Mouse (Mus musculus) hindbrain, embryonic 13.5 days (tissue): ENCODE results near the gene Rex1bd. TPM values are rescaled to one million over a fixed set of nuclear protein-coding genes. Genes with fewer than 3 reads are reported as not detected.
A peak's percentile ranks its signal among the peaks of the same experiment; 100 is the strongest.

Experiments used
- ATAC-seq: fragments of 200-750 bp; cut with Nextera tagmentation; 2 replicates; pipeline ENCODE4 v1.8.0; 2017; ENCODE audit warnings: moderate TSS enrichment; ENCODE audit not compliant: low FRiP score
- H3K27ac ChIP-seq: fragments of 300-500 bp; sonication (generic); 2 replicates; pipeline ENCODE4 v1.5.1; 2015; ENCODE audit warnings: inconsistent platforms, mild to moderate bottlenecking, moderate library complexity
- H3K27me3 ChIP-seq: fragments of 300-500 bp; sonication (generic); 2 replicates; pipeline ENCODE4 v1.6.1; 2015; ENCODE audit warnings: mild to moderate bottlenecking, inconsistent platforms
- H3K36me3 ChIP-seq: fragments of 300-500 bp; sonication (generic); 2 replicates; pipeline ENCODE4 v1.6.1; 2015; ENCODE audit warnings: mild to moderate bottlenecking, inconsistent platforms
- H3K4me1 ChIP-seq: fragments of 300-500 bp; sonication (generic); replicated peaks from 2 replicates; pipeline ENCODE4 v1.6.1; 2015; ENCODE audit warnings: inconsistent platforms
- H3K4me2 ChIP-seq: fragments of 300-500 bp; sonication (generic); 2 replicates; pipeline ENCODE4 v1.6.1; 2015; ENCODE audit warnings: inconsistent platforms, mild to moderate bottlenecking, moderate library complexity
- H3K4me3 ChIP-seq: fragments of 300-500 bp; sonication (generic); 2 replicates; pipeline ENCODE4 v1.5.1; 2015; ENCODE audit warnings: mild to moderate bottlenecking, inconsistent platforms
- H3K9ac ChIP-seq: fragments of 300-500 bp; sonication (generic); 2 replicates; pipeline ENCODE4 v1.6.1; 2015; ENCODE audit warnings: mild to moderate bottlenecking, inconsistent platforms
- H3K9me3 ChIP-seq: fragments of 300-500 bp; sonication (generic); 2 replicates; pipeline ENCODE4 v1.6.1; 2016; ENCODE audit warnings: inconsistent platforms
- WGBS: fragments of 180-500 bp; shearing (Covaris S2); methylation state at CpG from one replicate; pipeline ENCODE4 v1.1.7; 2015; 5-methylcytosine and 5-hydroxymethylcytosine counted together
- polyA plus RNA-seq: library from polyadenylated mRNA; unstranded; fragments of >200 nt; fragmentation: Nextera tagmentation; extraction: Ambion mirVana; gene quantifications from 2 replicates; pipeline ENCODE4 v1.2.1, GENCODE M21; 2015

Rex1bd gene
- polyA plus RNA-seq, 1 experiment from 2014 or later = 147 TPM

GRCm38 (mm10) chr8:70465701-70466100 is 40.9 kb downstream of the Rex1bd start:
- no peaks in the 10 kb centered on the region for H3K9me3 ChIP-seq
- no peak overlapping the region for H3K4me3 ChIP-seq
- H3K27ac ChIP-seq = no peak overlapping the region
- 98% methylated on average over 4 of the region's 4 CpGs for WGBS
- H3K27me3 ChIP-seq = no peaks in the 10 kb centered on the region
- peaks cover 36% of the 10 kb centered on the region for H3K4me1 ChIP-seq
- no peak overlapping the region for H3K4me2 ChIP-seq
- peaks cover 12% of the 10 kb centered on the region for H3K36me3 ChIP-seq
- ATAC-seq = no peak
- H3K9ac ChIP-seq = no peak overlapping the region

- Histone ChIP-seq H3K36me3 (peaks cover 12% of the 10 kb centered on the region), H3K27ac (no peak overlapping the region), H3K4me3 (no peak overlapping the region), H3K4me1 (peaks cover 25% of the 10 kb centered on the region), H3K9ac (no peak overlapping the region), H3K4me2 (no peak overlapping the region), H3K9me3 (no peaks in the 10 kb centered on the region), H3K27me3 (no peaks in the 10 kb centered on the region)
- ATAC-seq = no peak
- WGBS = 94% methylated on average over 6 of the region's 6 CpGs
These were observed 42.4 kb downstream of the Rex1bd start for GRCm38 (mm10) chr8:70464162-70464561.

GRCm38 (mm10) chr8:70463306-70463705 is 43.2 kb downstream of the Rex1bd start:
- Histone ChIP-seq H3K4me2 (no peak overlapping the region), H3K4me1 (peaks cover 20% of the 10 kb centered on the region), H3K9ac (no peak overlapping the region), H3K36me3 (peaks cover 12% of the 10 kb centered on the region), H3K9me3 (no peaks in the 10 kb centered on the region), H3K4me3 (no peak overlapping the region), H3K27me3 (no peaks in the 10 kb centered on the region), H3K27ac (no peak overlapping the region)
- 62% methylated on average over 4 of the region's 4 CpGs for WGBS
- no peak for ATAC-seq

GRCm38 (mm10) chr8:70462516-70462813 is 44.1 kb downstream of the Rex1bd start:
- no peak overlapping the region for H3K4me2 ChIP-seq
- peaks cover 12% of the 10 kb centered on the region for H3K36me3 ChIP-seq
- WGBS = 93% methylated on average over 8 of the region's 8 CpGs
- no peak overlapping the region for H3K27ac ChIP-seq
- no peak overlapping the region for H3K9ac ChIP-seq
- H3K4me3 ChIP-seq = no peak overlapping the region
- H3K27me3 ChIP-seq = no peaks in the 10 kb centered on the region
- peaks cover 14% of the 10 kb centered on the region for H3K4me1 ChIP-seq
- ATAC-seq = no peak
- H3K9me3 ChIP-seq = no peaks in the 10 kb centered on the region

GRCm38 (mm10) chr8:70461765-70462515 is 44.6 kb downstream of the Rex1bd start:
- Histone ChIP-seq H3K36me3 (peaks cover 12% of the 10 kb centered on the region), H3K4me2 (no peak overlapping the region), H3K27ac (no peak overlapping the region), H3K9me3 (no peaks in the 10 kb centered on the region), H3K4me3 (no peak overlapping the region), H3K9ac (no peak overlapping the region), H3K27me3 (no peaks in the 10 kb centered on the region), H3K4me1 (peaks cover 9% of the 10 kb centered on the region)
- WGBS = 91% methylated on average over 16 of the region's 16 CpGs
- ATAC-seq = 0 out of 2 replicates have a peak, but pooled peaks have one; percentile 12

- Histone ChIP-seq H3K9ac (no peak overlapping the region), H3K4me2 (no peak overlapping the region), H3K9me3 (no peaks in the 10 kb centered on the region), H3K27me3 (no peaks in the 10 kb centered on the region), H3K4me3 (no peak overlapping the region), H3K4me1 (peaks cover 8% of the 10 kb centered on the region), H3K27ac (no peak overlapping the region), H3K36me3 (peaks cover under 1% of the 10 kb centered on the region; the same call in 1 of the 2 replicates)
- 85% methylated on average over 9 of the region's 9 CpGs for WGBS
- no peak for ATAC-seq
These were observed 45.9 kb downstream of the Rex1bd start for GRCm38 (mm10) chr8:70460606-70461005.

- no peak overlapping the region for H3K9ac ChIP-seq
- no peak for ATAC-seq
- H3K27me3 ChIP-seq = no peaks in the 10 kb centered on the region
- 94% methylated on average over 5 of the region's 5 CpGs for WGBS
- H3K27ac ChIP-seq = no peak overlapping the region
- no peaks in the 10 kb centered on the region for H3K36me3 ChIP-seq
- no peak overlapping the region for H3K4me2 ChIP-seq
- no peaks in the 10 kb centered on the region for H3K9me3 ChIP-seq
- peaks cover 8% of the 10 kb centered on the region for H3K4me1 ChIP-seq
- no peak overlapping the region for H3K4me3 ChIP-seq
These were observed 46.4 kb downstream of the Rex1bd start for GRCm38 (mm10) chr8:70460199-70460598.

- H3K27me3 ChIP-seq = 0 out of 2 replicates have a peak, but pooled peaks cover under 1% of the 10 kb centered on the region
- no peak overlapping the region for H3K9ac ChIP-seq
- no peak overlapping the region for H3K4me2 ChIP-seq
- no peak for ATAC-seq
- WGBS = 93% methylated on average over 2 of the region's 2 CpGs
- H3K4me1 ChIP-seq = peaks cover 8% of the 10 kb centered on the region
- no peaks in the 10 kb centered on the region for H3K36me3 ChIP-seq
- no peak overlapping the region for H3K27ac ChIP-seq
- no peak overlapping the region for H3K4me3 ChIP-seq
- H3K9me3 ChIP-seq = no peaks in the 10 kb centered on the region
These were observed 46.9 kb downstream of the Rex1bd start for GRCm38 (mm10) chr8:70459636-70460035.

GRCm38 (mm10) chr8:70458462-70458861 is 48.1 kb downstream of the Rex1bd start:
- no peak overlapping the region for H3K27ac ChIP-seq
- H3K36me3 ChIP-seq = no peaks in the 10 kb centered on the region
- no peak overlapping the region for H3K4me2 ChIP-seq
- no peak for ATAC-seq
- H3K9ac ChIP-seq = no peak overlapping the region
- 0 out of 2 replicates have a peak, but pooled peaks cover 3% of the 10 kb centered on the region for H3K27me3 ChIP-seq
- no peak overlapping the region for H3K4me3 ChIP-seq
- H3K4me1 ChIP-seq = peaks cover 4% of the 10 kb centered on the region
- H3K9me3 ChIP-seq = no peaks in the 10 kb centered on the region
- WGBS = 91% methylated on average over 3 of the region's 3 CpGs

- 90% methylated on average over 6 of the region's 6 CpGs for WGBS
These were observed 48.7 kb downstream of the Rex1bd start for GRCm38 (mm10) chr8:70457882-70458281.

GRCm38 (mm10) chr8:70456996-70457395 is 49.6 kb downstream of the Rex1bd start:
- no peak overlapping the region for H3K4me3 ChIP-seq
- H3K27ac ChIP-seq = no peak overlapping the region
- peaks cover 9% of the 10 kb centered on the region for H3K36me3 ChIP-seq
- WGBS = 84% methylated on average over 1 of the region's 1 CpGs
- no peak overlapping the region for H3K4me2 ChIP-seq
- H3K4me1 ChIP-seq = no peaks in the 10 kb centered on the region
- peaks cover 9% of the 10 kb centered on the region for H3K27me3 ChIP-seq
- no peak for ATAC-seq
- no peaks in the 10 kb centered on the region for H3K9me3 ChIP-seq
- no peak overlapping the region for H3K9ac ChIP-seq

More at GRCm38 (mm10) chr8:70457882-70458281, 48.7 kb downstream of the Rex1bd start:
- Histone ChIP-seq H3K4me2 (no peak overlapping the region), H3K27me3 (0 out of 2 replicates have a peak, but pooled peaks cover 3% of the 10 kb centered on the region), H3K36me3 (no peaks in the 10 kb centered on the region), H3K9ac (no peak overlapping the region), H3K4me1 (no peaks in the 10 kb centered on the region), H3K27ac (no peak overlapping the region), H3K9me3 (no peaks in the 10 kb centered on the region), H3K4me3 (no peak overlapping the region)
- no peak for ATAC-seq
